Mouse (Mus musculus) liver, embryonic 14.5 days (tissue): ENCODE measurements around the gene E130308A19Rik.

ENCODE experiments used
- CTCF ChIP-seq: IDR thresholded peaks from 2 replicates; pipeline ENCODE4 v1.5.1; 2016; ENCODE audit warnings: antibody characterized with exemption, low read depth, control low read depth
- EP300 ChIP-seq: IDR thresholded peaks from 2 replicates; pipeline ENCODE4 v1.6.1; 2016; ENCODE audit warnings: antibody characterized with exemption, low read depth

GRCm38 (mm10) chr4:59619611-59620245 is 6.3 kb upstream of the E130308A19Rik start:
- TF ChIP-seq CTCF (no peak), EP300 (no peak)
